Mouse (Mus musculus) spleen, postnatal 4 days (tissue): ENCODE measurements around the gene Tor1aip2.

Source experiments
- DNase-seq, 2 experiments: peaks; one replicate each; pipeline ENCODE4 v3.0.0; 2022; ENCODE audit warnings: low spot score in 2 of 2

The Tor1aip2 gene

GRCm38 (mm10) chr1:156040731-156041401, 5.7 kb downstream of the Tor1aip2 start:
- peak; percentile 88 to 92 for DNase-seq

GRCm38 (mm10) chr1:156041451-156042241, 6.4 kb downstream of the Tor1aip2 start:
- no peak for DNase-seq

DNA sequence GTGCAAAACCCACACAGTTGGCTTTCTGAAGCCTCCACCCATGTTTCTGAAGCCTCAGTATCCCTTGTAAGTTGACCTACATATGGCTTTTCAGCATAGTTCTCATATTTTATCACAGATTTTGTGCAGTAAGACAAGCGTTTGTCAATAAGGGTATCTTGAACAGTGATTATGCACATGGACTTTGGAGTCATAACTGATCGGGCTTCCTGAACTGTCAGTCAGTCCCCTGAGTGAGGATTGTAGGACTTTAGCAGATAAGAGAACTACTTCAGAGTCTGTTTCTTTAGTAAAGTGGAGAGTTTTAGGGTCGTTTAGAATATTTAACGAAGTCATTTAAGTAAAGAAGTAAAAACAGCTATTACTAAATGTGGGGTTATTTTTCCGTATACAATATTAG, 7.3 kb downstream of the Tor1aip2 start:
- no peak for DNase-seq

DNA sequence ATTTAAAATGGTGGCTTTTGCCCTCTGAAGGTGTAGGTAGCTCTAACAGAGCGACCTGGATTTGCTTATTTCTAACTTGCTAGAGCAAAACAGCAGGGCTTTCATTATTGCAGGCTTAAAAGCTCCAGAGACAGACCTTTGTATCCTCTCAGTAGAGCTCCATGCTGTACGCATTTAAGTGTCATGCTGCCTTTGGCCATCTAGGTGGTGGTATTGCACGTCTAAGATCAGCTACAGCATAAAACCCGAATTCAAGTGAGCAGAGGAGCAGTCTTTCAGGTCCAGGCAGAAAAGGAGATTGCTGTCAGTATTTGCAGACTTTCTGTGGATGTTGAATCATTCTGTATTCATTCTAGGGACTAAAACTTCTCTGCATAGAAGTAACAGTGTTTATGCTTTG, 7.8 kb downstream of the Tor1aip2 start:
- DNase-seq: peak in 1 of 2 experiments; percentile 51

GRCm38 (mm10) chr1:156044211-156044611, 9.0 kb downstream of the Tor1aip2 start:
- no peak for DNase-seq

- no peak for DNase-seq
Measured at GRCm38 (mm10) chr1:156046688-156047087, 11.5 kb downstream of the Tor1aip2 start.

- DNase-seq: no peak
Measured at GRCm38 (mm10) chr1:156058207-156058606, 23.0 kb downstream of the Tor1aip2 start.

DNA sequence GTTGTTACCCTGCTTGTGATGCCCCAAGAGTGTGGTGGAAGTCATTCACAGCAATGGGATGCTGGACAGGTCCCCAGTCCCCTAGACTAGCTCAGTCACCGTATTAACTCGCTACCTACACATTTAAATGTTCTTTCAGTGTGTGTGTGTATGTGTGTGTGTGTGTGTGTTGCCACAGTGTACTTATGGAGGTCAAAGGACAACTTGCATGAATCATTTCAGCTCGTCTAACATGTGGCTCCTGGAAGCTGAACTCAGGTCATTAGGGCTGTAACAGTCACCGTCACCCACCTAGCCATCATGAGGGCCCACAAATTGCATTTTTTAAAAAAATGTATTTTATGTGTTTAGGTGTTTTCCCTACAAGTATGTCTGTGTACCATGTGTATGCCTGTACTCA, 27.0 kb downstream of the Tor1aip2 start:
- no peak for DNase-seq

GRCm38 (mm10) chr1:156066133-156066532, 30.9 kb downstream of the Tor1aip2 start:
- DNase-seq: no peak

- no peak for DNase-seq
Measured at GRCm38 (mm10) chr1:156070106-156070505, 34.9 kb downstream of the Tor1aip2 start.

- DNase-seq: no peak
Measured at GRCm38 (mm10) chr1:156073169-156073821, 38.1 kb downstream of the Tor1aip2 start.

- no peak for DNase-seq
Measured at GRCm38 (mm10) chr1:156074575-156074974, 39.4 kb downstream of the Tor1aip2 start.

- no peak for DNase-seq
Measured at GRCm38 (mm10) chr1:156076474-156076873, 41.3 kb downstream of the Tor1aip2 start.

DNA sequence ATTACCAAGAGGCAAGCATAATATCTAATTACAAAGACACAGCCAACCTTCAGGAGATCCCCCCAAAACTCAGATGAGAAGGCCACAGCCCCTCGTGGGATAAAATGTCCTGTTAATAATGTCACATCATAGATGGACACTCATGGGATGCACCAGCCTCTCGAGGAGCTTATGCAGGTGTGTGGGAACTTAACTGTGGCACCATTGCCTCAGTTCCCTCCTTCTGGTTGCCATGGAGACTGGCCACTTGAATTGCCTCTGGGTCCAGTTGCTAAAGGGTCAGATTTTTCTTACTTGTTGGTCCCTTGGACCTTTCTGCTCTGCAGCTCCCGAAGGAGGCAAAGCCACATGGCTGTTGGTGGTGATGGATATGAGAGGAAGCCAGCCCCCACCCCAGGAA, 42.5 kb downstream of the Tor1aip2 start:
- no peak for DNase-seq

- no peak for DNase-seq
Measured at GRCm38 (mm10) chr1:156084603-156085002, 49.4 kb downstream of the Tor1aip2 start.

GRCm38 (mm10) chr1:156085770-156086169, 50.6 kb downstream of the Tor1aip2 start:
- no peak for DNase-seq

GRCm38 (mm10) chr1:156087586-156087985, 52.4 kb downstream of the Tor1aip2 start:
- no peak for DNase-seq

GRCm38 (mm10) chr1:156089561-156089960, 54.4 kb downstream of the Tor1aip2 start:
- DNase-seq: peak in 1 of 2 experiments; percentile 26

GRCm38 (mm10) chr1:156090042-156090441, 54.8 kb downstream of the Tor1aip2 start:
- DNase-seq: no peak

DNA sequence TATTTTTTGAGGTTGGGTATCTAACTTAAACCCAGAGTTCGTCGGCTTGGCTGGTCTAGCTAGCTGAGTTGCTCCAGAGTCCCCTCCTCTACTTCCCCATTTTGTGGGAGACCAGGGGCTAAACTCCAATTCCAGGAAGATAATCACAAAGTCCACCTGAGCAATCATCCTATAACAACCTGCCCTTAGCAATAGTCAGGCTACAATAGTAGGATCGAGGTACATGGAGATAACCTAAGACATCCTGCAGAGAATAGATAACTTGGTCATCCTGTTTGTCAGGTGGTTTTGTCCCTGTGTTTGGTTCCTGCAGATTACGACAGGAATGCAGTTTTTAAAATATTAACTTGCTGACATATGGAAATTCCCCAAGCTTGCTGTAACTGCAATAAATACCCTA, 56.6 kb downstream of the Tor1aip2 start:
- no peak for DNase-seq

DNA sequence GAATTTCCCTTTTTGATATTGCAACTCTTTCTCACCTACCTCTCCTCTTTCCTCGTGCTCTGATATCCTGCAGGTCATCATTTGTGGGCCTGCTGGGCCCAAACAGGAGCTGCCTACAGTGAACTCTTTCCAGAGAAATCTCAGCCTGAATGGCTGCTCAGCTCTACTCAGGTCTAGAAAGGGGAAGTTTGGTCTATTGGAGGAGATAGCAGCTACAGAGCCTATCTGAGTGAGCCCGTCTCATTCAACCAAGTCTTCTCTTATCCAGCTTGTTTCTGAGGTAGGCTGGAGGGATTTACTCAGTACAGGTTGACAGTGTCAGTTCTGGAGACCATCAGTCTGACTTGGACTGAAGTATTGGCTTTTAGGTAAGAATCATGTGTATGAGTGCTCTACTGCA, 68.6 kb downstream of the Tor1aip2 start:
- no peak for DNase-seq

GRCm38 (mm10) chr1:156105381-156105780, 70.2 kb downstream of the Tor1aip2 start:
- no peak for DNase-seq

- no peak for DNase-seq
Measured at GRCm38 (mm10) chr1:156107424-156107823, 72.2 kb downstream of the Tor1aip2 start.
